Mouse (Mus musculus) layer of hippocampus, adult 2 months (tissue): ENCODE measurements around the gene Prr7. TPM values are rescaled to one million over a fixed set of nuclear protein-coding genes. Genes with fewer than 3 reads are reported as not detected.

Source experiments
- DNase-seq, 2 experiments: peaks; one replicate each; pipeline ENCODE4 v3.0.0; 2022; ENCODE audit warnings: low spot score in 2 of 2
- H3K27ac ChIP-seq: fragments of 200-600 bp; 2 replicates; pipeline ENCODE4 v1.8.1; 2022
- H3K4me3 ChIP-seq: fragments of 200-600 bp; 2 replicates; pipeline ENCODE4 v1.8.1; 2022; ENCODE audit warnings: mild to moderate bottlenecking
- CTCF ChIP-seq: fragments of 200-600 bp; conservative IDR thresholded peaks from 2 replicates; pipeline ENCODE4 v1.8.1; 2022; ENCODE audit warnings: antibody characterized with exemption, mild to moderate bottlenecking, moderate library complexity
- total RNA-seq, 2 experiments: library from RNA; stranded (reverse); gene quantifications; 2 replicates each; pipeline ENCODE4 v1.2.3; 2021

Gene Prr7
- total RNA-seq, 2 experiments from 2014 or later: 83.0 to 84.5 TPM

GRCm38 (mm10) chr13:55443799-55444285, 20.2 kb upstream of the Prr7 start:
- no peak for TF ChIP-seq CTCF
- peak overlapping the region; percentile 74 for H3K4me3 ChIP-seq
- peak overlapping the region; percentile 96 for H3K27ac ChIP-seq

GRCm38 (mm10) chr13:55444286-55444936, 19.7 kb upstream of the Prr7 start:
- TF ChIP-seq CTCF: no peak
- Histone ChIP-seq H3K27ac (peak overlapping the region; percentile 96), H3K4me3 (peak overlapping the region; percentile 74)
- DNase-seq: no peak

More at GRCm38 (mm10) chr13:55443799-55444285, 20.2 kb upstream of the Prr7 start:
- DNase-seq: no peak

- DNase-seq: peak; percentile 99 to 100
- H3K4me3 ChIP-seq: peak within 1 kb of the TSS; percentile 74
- no peak for TF ChIP-seq CTCF
- H3K27ac ChIP-seq: peak within 1 kb of the TSS; percentile 96
Measured at GRCm38 (mm10) chr13:55444937-55445315, 19.1 kb upstream of the Prr7 start, which contains the start of gene Grk6. Gene Grk6 (plus strand): TSS chr13:55445072.

GRCm38 (mm10) chr13:55445361-55446091, 18.5 kb upstream of the Prr7 start:
- no peak; the same call in 1 of the 2 replicates for TF ChIP-seq CTCF
- Histone ChIP-seq H3K4me3 (peak overlapping the region; percentile 70), H3K27ac (peak overlapping the region; percentile 94)
- DNase-seq: no peak

GRCm38 (mm10) chr13:55446483-55447105, 17.5 kb upstream of the Prr7 start:
- Histone ChIP-seq H3K4me3 (peak overlapping the region; percentile 70), H3K27ac (no peak overlapping the region)
- no peak for DNase-seq
- TF ChIP-seq CTCF: no peak

GRCm38 (mm10) chr13:55447543-55447943, 16.5 kb upstream of the Prr7 start:
- DNase-seq: no peak
- Histone ChIP-seq H3K4me3 (no peak overlapping the region), H3K27ac (no peak overlapping the region)
- TF ChIP-seq CTCF: no peak

GRCm38 (mm10) chr13:55448131-55448530, 15.9 kb upstream of the Prr7 start:
- Histone ChIP-seq H3K4me3 (no peak overlapping the region), H3K27ac (no peak overlapping the region)
- TF ChIP-seq CTCF: no peak
- DNase-seq: no peak

GRCm38 (mm10) chr13:55449205-55449604, 14.9 kb upstream of the Prr7 start:
- TF ChIP-seq CTCF: no peak
- Histone ChIP-seq H3K4me3 (no peak overlapping the region), H3K27ac (no peak overlapping the region)
- no peak for DNase-seq

- DNase-seq: no peak
- H3K27ac ChIP-seq: no peak overlapping the region
- H3K4me3 ChIP-seq: no peak overlapping the region
- peak; percentile 51 for TF ChIP-seq CTCF
Measured at GRCm38 (mm10) chr13:55449679-55450441, 14.2 kb upstream of the Prr7 start.

GRCm38 (mm10) chr13:55450511-55450980, 13.5 kb upstream of the Prr7 start:
- peak; percentile 55 to 64 for DNase-seq
- Histone ChIP-seq H3K27ac (peak overlapping the region; percentile 48; the same call in 1 of the 2 replicates), H3K4me3 (no peak overlapping the region)
- no peak for TF ChIP-seq CTCF

- DNase-seq: no peak
- no peak overlapping the region for H3K27ac ChIP-seq
- no peak for TF ChIP-seq CTCF
- H3K4me3 ChIP-seq: no peak overlapping the region
Measured at GRCm38 (mm10) chr13:55451296-55451695, 12.8 kb upstream of the Prr7 start.

GRCm38 (mm10) chr13:55451785-55452549, 12.1 kb upstream of the Prr7 start:
- DNase-seq: no peak
- H3K27ac ChIP-seq: no peak overlapping the region
- no peak overlapping the region for H3K4me3 ChIP-seq
- no peak for TF ChIP-seq CTCF
